Mouse (Mus musculus) left cerebral cortex, postnatal 10 days (tissue): ENCODE results near the gene Arhgdia. TPM values are rescaled to one million over a fixed set of nuclear protein-coding genes. Genes with fewer than 3 reads are reported as not detected.

ENCODE experiments used
- DNase-seq, 2 experiments: peaks; one replicate each; pipeline ENCODE4 v3.0.0; 2021 to 2022; ENCODE audit warnings: low spot score in 2 of 2, mixed read lengths in 1 of 2; ENCODE audit errors: extremely low spot score in 1 of 2
- intact Hi-C: fragments of 180-260 bp; cut with DNase I; formaldehyde crosslinking; loops from one replicate; pipeline ENCODE4 v1.15.1; 2025
- total RNA-seq, 2 experiments: library from RNA; stranded (reverse); gene quantifications; 2 replicates each; pipeline ENCODE4 v1.2.3; 2021

Gene Arhgdia
- total RNA-seq = 100 to 1,000 TPM; 406 to 417 TPM

DNA sequence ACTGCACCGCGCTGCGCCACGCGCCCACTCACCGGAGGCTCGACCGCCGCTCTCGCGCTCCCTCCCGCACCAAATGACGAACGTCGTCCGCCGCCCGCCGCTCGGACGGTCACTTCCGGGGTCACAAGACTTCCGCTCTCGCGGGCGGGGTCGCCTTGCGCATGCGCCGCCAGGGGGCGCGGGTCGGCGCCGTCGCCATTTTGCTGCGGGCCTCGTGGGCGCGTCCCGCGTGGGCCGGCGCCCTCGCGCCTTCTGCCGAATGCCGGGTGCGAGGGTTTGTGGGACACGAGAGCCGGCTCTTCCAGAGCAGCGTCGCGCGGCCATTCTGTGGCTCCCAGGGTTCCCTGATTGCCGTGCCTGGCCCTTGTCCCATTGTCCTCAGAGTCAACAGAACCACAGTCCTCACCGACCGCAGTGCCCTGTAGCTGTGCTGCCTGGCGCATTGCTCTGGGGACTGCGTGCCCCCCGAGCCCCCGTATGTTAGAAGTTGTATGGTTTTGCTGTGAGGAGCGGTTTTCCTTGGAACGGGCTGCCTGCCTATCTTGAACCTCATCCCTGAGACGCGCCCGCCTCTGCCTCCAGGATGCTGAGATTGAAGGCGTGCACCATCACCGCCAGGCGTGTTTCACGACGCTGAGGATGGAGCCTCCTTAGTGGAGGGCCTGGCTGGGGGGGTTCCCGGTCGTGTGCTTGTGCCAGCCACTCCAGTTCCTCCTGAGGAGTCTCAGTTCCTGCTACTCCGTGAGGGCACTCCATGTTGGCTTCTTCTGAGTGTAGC lies at the start of gene Arhgdia:
Gene Arhgdia (minus strand): TSS at position 135 of the 778 bp plus-strand sequence.
- peak; percentile 84 to 94 for DNase-seq
- intact Hi-C loops = no loop called here

GRCm38 (mm10) chr11:120630401-120630871 lies 49.0 kb upstream of the Arhgdia start:
- intact Hi-C loops = no loop called here
- DNase-seq = peak in 1 of 2 experiments; percentile 78

DNA sequence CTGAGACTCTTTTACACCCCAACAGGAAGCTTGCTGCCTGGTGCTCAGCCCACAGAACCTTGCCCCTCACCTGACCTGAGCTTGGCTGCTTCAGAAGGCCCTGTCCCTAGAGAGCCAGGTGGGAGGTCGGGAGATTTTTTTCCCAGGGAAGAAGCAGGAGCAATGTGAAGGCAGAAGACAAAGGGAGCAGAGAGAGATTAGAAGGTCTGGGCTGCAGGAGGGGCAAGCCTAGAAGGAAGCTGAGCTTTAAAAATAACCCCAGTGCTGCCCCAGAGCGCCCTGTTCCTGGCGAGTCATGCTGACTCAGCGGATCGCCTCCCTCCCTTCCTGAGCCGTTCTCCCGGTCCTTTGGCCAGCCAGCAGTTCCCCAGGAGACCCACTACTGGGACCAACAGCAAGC lies 48.5 kb upstream of the Arhgdia start:
- intact Hi-C loops = no loop called here
- DNase-seq = peak in 1 of 2 experiments; percentile 73

- DNase-seq = peak in 1 of 2 experiments; percentile 52
- intact Hi-C loops = no loop called here
Measured at GRCm38 (mm10) chr11:120629341-120629730, 47.9 kb upstream of the Arhgdia start.

DNA sequence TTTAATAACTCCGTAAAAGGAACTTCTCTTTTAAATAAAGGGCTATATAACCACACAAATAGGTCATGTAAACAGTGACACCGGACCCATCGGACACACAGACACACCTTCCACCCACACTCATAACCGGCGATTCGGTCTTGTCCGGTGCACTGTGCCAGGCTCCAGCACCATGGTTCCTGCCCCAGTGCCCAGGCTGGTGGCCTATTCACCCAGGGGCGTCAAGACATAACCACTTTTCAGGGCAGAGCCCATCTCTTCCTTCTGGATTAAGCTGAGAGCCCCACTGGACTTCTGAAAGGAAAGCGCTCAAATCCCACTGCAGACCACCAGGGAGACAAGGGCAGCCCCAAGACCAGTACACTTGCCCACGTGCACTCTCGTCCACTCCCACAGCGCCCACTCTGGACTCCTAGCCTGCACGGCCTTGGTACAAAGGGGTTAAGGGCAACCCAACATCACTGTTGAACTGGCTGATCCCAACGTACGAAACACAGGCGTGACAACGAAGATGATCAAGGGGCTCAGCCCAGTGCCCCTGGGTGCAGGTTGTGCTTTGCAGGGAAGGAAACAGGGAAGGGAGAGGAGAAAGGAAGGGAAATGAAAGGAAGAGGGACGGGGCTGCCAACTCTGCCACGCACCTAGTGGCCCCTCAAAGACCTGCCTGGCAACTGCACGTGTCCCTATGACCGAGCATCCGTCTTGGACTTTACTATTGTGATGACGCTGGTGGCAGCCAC lies 47.3 kb upstream of the Arhgdia start:
- intact Hi-C loops = no loop called here
- no peak for DNase-seq

DNA sequence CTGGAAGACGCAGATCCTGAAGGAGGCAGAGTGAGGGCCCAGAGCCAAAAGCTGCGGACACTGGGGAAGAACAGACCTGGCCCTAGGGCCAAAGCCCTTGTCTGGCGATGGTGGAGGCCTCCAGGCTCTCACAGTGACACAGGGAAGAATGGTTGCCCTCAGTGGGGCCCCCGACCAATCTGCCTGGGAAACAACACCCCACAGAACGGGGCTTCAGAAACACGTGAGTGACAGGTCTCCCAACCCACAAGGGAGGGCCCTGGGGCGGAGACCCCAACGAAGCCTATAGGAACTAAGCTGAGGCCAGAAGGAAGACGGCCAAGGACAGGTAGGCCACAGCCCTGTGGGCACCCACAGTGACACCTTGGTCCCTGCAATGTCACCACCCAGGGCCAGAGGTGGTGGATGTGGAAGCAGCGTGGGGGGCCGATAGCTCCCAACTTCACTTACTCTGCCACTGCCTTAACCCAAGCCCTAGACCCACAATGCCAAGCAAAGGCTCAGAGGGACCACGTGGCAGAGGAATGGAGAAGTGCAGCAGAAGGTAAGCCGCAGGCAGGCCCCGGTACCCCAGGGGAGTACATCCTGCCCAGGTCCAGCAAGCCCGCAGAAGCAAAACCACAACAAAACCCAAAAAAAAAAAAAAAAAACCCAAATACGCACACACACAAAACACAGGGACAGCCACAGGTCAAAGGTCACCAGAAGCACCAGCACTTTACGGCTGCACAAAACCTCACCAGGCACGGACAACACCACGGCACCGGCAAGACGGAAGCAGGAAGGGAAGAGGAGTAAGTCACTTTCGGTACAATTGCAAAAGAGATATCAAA lies 46.3 kb upstream of the Arhgdia start:
- DNase-seq = no peak
- intact Hi-C loops = no loop called here

- DNase-seq = peak in 1 of 2 experiments; percentile 17
- intact Hi-C loops = no loop called here
Measured at GRCm38 (mm10) chr11:120626785-120627467, 45.5 kb upstream of the Arhgdia start.

DNA sequence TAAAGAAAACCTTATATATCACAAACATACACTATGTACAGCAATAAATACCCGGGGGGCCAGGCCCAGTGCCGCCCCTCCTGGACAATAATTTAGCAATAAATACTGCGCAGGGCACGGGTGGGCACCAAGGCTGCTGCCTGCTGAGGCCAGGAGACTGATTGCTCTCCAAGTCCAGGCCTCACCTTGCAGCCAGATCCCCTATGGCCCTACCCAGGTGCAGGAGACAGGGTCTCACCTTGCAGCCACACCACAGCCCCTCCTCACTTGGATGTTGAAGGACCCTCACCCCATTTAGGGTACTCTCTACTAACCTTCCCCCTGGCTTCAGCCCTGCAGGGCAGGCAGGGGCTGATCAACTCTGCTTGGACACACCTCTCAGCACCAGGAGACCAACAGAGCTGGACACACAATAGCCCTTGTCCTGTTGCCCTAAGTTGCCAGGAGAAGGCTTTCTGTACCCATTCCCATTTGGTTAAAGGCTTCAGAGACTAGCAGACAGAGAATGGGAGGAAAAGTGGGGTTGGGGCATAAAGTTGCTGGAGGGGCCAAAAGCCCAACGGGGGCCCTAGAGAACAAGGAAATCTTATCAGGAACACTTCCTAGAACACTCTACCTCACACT lies 43.8 kb upstream of the Arhgdia start, which contains the start of gene Sirt7:
Gene Sirt7 (minus strand): TSS at position 89 of the 624 bp plus-strand sequence.
- no peak for DNase-seq
- intact Hi-C loops = loop anchor here (2.0 kb wide), 1 partner anchor 152 kb away; no protein-coding TSS in a partner anchor

GRCm38 (mm10) chr11:120624680-120625111 lies 43.3 kb upstream of the Arhgdia start:
- DNase-seq = peak; percentile 76 to 93
- intact Hi-C loops = loop anchor here (2.0 kb wide), 1 partner anchor 152 kb away; no protein-coding TSS in a partner anchor

DNA sequence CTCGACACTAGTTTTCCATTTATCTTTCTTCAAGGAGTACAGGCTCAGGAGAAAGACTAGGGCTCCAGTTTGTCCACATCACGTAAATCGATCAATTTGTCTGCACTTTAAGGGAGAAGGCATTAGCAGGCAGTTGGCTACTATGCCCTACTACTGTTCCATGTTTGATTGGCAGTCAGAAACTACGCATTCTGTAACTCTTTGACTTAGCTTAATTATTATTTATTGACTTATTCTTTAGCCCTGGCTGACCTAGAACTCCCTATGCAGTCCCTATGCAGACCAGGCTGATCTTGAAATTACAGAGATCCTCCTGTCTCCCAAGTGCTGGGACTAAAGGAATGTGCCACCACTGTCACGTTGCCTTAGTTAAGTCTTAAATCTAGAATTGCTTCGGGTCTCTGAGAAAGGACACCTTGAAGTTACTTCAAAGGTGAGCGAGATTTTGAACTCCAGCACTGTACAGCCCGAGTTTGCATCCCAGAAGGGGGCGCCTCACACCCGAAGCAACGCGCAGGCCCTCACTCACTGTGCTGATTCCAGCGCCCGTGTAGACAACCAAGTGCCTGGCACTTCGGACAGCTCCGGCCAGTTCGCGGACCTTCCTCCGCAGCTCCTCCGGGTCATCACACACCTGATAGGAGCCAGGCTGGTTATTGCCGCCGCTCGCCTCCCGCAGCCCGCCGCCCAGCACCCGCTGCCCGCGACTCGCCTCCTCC lies 42.7 kb upstream of the Arhgdia start:
- peak; percentile 44 to 83 for DNase-seq
- intact Hi-C loops = loop anchor here (2.0 kb wide), 1 partner anchor 153 kb away; no protein-coding TSS in a partner anchor

GRCm38 (mm10) chr11:120622805-120623204 lies 41.4 kb upstream of the Arhgdia start:
- intact Hi-C loops = no loop called here
- peak in 1 of 2 experiments; percentile 8 for DNase-seq

GRCm38 (mm10) chr11:120620195-120620594 lies 38.8 kb upstream of the Arhgdia start:
- intact Hi-C loops = no loop called here
- DNase-seq = no peak

DNA sequence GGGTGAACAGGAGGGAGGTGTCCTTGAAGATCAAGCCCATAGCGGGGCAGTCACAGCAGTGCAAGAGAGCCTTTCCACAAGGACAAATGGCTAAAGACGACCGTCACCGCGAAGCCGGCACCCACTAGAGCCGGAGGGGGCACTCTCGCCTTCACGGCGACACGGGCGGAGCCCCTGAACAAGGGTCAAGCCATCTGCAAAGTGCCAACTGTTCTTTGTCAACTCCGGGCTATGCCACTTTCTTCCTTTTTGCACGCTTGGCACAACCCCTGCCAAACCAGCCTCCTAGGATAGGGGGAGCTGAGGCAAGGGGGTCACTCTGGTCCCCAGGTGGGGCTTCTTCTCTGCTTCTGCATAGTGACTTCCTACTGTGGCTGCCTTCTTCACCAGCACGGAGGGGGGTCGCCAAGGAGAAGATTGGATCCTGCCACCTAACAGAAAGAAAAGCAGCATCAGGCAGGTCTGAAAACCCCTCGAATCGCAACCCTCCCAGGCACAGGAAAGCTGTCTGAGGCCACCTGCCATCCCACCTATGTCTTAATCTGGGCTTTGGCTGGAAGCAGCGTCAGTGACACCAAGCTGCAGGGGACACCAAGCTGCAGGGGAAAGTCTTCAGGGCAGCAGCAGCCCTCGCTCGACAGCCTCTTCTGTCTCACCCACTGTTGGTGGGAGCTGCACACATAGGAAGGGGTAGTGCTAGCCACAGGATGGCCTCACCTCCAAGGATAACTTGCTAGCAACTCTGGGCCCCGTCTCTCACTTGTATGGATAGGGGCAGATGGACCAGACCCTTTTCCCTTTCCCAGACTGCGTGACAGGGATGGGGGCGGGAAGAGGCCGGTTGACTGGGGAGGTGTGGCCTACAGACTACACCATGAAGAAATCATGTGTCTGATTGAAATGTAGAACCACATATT lies 37.5 kb upstream of the Arhgdia start:
- DNase-seq = peak in 1 of 2 experiments; percentile 18
- intact Hi-C loops = no loop called here

DNA sequence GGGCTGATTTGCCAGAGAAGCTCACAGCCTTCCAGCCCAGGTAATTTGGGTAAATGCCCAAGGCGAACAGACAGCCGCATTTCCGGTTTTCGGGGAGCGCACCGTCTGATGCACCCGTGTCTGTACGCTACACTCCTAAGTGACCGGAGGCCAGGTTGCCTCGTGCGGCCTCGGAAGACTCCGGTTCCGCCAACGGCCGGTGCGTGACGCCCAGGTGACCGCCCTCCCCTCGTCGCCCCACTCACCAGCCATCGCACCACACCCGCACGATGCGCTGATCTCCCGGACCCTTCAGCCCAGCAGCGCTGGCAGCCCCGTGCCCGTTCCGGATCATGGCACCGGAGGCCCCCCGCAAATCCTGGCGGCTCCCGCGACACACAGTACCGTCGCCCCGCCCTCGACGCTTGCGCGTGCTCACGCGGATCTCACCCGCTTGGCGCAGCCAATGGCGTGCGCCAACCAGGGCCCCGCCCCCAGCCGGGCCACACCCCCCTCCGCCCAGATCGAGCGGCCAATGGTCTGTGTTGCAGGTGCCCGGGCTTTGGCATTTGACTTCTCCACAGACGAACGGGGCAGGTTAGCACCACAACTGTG lies 36.2 kb upstream of the Arhgdia start, which contains the start of gene Pcyt2:
Gene Pcyt2 (minus strand): TSS at position 418 of the 594 bp plus-strand sequence.
- DNase-seq = peak; percentile 87 to 95
- intact Hi-C loops = no loop called here

- intact Hi-C loops = no loop called here
- DNase-seq = no peak
Measured at GRCm38 (mm10) chr11:120616617-120617294, 35.3 kb upstream of the Arhgdia start.
